Mouse (Mus musculus): ENCODE measurements at regions not wholly inside any gene's neighbourhood (a gene's known extent, or its start where the extent isn't known, plus 50 kb on each side); places are given as distances from the start of the nearest gene placed in this dataset.
A peak's percentile ranks its signal among the peaks of the same experiment; 100 is the strongest.
"Not testable (repeated sequence)": the region's sequence is repeated elsewhere in the genome, so short reads cannot be mapped to it uniquely, and the experiment has no call there.

DNA sequence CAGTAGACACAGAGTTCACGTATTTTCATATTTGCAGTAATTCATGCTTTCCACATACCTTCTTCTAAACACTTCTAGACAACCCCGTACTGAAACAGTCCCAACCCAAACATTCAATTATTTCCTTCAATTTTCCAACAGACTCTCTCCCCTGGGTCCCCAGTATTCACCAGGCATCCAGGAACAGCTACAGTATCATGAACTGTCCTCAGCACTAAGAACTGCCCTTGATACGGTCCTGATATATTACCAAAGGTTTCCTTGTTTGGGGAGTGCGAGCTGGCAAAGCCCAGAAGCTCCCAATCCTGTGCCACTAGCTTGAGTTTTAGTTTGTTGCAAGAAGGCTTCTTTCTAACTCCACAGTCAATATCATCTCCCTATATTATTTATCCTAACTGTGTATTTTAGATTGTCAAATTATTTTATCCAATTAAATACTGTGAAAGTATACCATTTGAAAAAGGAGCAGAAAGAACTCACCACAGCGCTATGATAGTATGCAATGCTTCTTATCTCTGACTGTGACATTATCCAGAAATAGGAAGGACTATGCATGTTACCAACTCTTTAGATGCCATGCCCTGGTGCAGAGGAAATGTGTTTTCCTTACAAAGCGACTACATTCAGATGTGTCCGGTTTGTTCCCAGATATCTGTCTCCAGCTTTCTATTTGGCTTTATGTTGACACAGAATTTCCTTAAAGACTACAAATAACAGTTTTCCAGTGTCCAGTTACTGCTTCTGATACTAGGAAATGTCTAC is 754.6 kb upstream of the Intu start:
- no peak for DNase-seq (ENCODE audit: low spot score)

DNA sequence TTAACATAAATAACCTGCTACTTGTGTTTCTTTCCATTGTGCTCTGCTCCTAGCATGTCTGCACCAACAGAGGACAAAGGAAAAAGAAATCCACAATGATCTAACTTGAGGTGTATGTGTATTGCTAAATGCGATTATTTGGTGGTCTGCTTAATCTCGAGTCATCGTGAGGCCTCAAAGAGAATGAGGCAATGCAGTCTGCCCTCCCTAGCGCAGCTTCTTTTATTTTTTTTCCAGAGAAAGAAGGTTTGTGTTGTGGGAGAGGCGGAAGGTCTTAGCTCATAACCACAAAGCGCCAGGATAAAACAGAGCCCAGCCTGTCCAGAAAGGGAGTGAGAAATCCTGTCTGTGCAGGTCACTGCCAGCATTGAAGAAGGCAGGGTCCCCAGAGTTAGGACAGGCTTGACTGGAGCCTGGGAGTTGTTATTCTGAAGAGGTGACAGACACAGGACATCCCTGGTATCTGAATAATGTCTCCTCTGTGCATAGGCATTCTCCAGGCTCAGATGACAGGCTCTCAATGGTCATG is 751.3 kb upstream of the Intu start:
- DNase-seq (ENCODE audit: low spot score), result no peak

DNA sequence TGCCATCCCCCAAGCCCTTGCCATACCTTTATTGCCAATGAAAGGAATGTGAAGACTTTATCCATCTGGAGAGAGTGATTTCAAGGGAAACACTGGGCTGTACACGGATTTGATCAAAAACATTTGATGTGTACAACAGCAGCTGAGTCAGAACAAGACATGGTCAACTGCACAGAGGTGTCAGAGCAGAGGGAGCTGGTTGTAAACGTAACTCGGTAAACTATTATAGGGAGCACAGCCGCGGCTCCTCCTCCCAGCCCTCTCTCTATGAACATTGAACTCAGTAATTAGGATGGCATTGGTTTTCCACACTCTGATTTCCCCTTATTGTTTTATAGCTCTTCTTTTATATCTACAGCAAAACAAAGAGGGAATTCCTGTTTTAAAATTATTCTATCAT is 750.8 kb upstream of the Intu start:
- no peak for DNase-seq (ENCODE audit: low spot score)

DNA sequence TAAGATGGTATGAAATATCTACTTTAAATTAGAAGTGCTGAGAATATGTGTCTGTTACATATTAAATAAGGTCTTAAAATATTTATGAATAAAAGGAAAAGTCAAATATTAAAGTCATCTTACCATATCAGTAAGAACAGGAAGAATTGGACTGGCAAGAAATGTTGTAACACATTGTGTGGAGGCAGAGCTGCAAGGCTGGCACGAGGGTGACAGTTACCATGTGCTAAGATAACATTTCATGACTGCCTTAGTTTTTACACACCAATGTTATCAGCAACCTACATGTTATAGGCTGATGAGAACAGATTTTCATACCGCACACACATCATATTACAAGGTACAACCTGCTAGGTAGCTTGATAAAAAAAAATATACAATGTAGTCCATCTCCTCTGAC is 746.2 kb upstream of the Intu start:
- DNase-seq (ENCODE audit: low spot score), result no peak

DNA sequence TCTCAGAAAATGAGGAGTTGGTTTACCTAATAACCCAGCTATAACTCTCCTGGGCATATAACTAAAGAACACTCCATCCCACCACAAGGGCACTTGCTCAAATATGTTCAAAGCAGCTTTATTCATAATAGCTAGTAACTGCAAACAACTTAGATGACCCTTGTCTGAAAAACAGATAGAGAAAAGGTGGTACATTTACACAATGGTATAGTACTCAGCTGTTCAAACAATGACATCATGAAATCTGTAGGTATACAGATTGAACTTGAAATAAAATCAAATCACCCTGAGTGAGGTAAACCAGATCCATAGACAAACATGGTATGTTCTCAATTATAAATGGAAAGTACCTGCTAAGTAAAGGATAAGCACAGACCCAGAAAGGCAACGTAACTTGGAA is 721.5 kb upstream of the Intu start:
- no peak for DNase-seq (ENCODE audit: low spot score)

DNA sequence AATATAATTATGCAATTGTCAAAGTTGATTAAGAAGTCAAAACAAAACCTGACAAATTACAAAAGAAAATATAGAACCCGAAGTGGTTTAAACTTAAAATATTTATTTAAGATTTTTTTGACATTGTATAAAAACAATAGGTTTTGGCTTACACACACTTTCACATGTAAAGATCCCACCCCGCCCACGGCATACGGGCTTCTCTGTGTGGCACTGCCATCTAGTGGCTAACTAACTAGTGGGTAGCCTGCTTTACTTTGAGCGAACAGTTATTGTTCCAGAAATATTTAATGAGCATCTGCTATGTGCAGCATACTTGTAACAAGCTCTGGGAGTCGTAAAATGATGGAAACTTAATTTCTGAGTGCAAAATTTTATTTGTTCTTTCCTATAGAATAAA is 716.3 kb upstream of the Intu start:
- peak; percentile 37 for DNase-seq (ENCODE audit: low spot score)

DNA sequence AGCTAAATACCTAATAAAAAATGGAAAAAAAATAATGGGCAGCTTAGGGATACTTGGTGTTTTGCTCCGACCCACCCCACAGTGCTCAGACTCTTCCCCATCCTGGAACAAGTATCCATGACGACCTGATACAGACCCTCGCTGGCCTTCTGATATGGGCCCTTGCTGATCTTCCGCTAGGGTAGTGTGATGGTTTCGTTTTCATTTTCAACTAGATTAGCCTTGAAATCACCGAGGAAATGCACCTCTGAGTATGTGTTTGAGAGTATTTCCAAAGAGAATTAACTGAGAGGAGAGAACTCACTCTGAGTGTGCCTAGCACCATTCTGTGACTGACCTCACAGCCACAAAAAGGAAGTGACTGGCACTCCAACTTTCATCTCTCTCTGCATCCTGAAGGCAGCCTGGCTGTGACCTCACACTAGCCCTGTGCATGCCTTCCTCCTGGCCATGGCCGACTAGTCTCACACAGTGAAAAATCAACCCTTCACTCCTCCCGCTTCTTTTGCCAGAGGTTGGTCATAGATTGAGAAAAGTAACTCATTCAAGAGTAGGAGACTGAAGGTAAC is 700.5 kb upstream of the Intu start:
- no peak for DNase-seq (ENCODE audit: low spot score)

DNA sequence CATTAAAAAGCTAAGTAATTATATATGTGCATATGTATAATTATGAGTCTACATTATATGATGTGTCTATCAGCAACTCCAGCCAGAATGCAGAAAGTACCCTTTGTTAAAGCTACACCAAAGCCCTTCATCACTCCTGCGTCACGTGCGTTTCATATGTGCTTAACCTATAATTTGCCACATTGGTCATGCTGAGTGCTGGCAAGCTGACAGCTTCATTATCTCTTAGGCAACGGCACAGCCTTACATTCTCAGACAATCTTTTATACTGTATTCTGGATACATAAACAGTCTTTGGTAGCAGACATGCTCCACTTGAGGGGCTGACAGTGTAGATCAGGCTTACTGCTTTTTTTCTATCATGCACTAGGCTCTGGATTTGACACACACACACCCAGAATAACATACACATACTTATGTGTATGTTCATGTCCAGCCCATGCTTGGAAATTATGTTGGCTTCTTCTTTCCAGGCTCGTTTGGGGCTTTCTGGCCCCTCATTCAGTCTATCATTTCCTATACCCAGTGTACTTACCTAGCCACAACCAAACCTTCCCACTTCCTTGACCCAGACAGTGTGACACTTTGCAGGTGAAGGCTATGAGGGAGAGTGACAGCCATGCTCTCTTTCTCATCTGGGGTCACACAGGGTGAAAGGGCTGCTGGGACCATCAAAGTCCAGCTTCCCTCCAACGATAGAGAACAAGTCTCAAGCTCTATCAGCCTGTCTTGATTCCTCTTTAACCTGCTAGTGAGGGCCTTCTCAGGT is 692.5 kb upstream of the Intu start:
- no peak for DNase-seq (ENCODE audit: low spot score)

DNA sequence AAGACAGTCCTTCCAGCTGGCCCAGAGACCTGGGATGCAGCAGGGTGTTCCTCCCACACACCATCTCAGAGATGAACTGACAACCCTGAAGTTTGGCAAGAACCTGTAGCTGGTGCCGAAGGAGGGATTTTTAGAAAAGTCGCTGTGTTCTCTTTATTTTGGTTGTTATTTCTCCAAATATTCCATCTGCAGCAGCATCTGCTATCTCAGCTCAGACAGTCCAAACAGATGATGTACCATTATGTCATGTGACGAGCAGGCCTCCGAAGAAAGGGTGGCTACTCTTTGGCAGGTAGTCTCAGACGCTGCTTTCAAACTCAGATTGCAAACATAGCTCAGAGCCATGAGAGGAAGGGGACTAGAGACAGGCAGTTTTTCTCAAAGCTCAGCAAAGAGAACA is 690.1 kb upstream of the Intu start:
- no peak for DNase-seq (ENCODE audit: low spot score)

DNA sequence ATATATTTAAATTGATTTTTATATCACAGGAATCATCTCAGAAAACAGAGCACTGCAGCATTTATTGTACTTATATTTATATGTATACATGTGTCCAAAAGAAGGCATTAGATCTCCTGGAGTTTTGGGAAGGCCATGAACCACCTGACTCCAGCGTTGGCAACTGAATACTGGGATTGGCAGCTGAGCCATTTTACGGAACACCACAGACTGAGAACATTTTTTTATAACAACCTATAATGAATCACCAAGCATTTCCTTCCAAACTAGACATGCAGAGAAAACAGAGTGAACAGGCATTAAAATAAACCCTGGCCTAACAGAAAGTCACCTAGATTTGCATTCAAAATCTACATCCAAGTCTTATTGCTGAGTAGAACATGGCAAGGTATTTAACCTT is 686.0 kb upstream of the Intu start:
- no peak for DNase-seq (ENCODE audit: low spot score)

DNA sequence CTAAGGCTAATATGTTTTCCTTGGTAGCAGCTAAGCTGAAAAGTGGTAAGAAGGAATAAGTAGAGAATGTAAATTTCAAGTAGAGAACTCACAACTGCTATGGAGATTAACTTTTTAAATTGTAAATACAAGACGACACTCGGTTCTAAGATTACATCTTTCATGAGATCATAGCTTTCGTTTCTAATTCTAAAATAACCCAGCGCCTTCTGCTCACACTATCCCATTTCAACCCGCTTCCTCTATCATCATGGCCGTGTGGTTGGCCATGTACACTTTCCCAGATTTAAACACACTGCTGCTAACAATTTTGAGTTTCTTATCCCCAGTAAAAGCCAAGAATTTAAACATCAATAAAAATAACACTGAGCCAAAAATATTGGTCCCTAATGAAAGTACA is 682.3 kb upstream of the Intu start:
- no peak for DNase-seq (ENCODE audit: low spot score)

DNA sequence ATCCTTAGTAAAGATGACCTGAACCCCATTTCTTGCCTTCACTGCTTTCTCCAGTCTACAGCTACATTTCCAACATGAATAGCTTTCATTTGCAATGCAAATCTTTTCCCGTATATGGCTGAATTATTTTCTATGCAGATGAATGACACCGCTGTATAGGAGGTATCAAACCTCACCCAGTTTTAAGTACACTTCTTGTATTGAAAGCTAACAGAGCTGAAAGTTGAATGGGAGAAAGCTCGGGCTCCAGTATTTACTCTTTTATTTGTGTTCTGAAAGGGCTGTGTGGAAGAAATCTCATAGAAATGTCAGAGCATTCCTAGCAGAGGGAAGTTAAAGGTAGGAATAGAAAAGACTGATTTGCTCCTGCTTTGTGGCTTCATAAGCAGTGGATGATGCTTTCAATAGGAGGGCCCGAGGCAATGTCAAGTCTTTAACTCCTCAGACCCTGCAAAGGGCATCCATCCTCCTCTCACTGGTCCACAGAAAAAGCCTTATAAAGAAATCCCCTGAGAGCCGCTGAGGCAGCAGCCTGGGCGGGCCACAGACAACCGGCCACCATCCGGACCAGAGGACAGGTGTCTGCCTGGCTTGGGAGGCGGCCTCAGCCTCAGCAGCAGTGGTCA is 673.8 kb upstream of the Intu start:
- no peak for DNase-seq (ENCODE audit: low spot score)

DNA sequence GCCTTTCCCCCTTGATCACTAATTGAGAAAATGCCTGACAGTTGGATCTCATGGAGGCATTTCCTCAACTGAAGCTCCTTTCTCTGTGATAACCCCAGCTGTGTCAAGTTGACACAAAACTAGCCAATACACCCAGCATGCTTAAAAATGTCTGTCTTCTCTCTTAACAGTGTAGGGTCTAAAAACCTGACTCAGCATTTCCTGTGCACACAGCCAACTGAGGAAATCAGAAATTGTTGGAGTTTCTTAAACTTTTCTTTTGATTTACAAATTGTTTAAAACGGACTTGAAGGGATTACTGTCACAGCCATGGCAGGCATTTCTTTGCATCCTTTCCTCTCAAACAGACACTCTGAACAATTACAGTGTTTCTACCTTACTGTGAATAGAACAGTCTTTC is 655.0 kb upstream of the Intu start:
- DNase-seq (ENCODE audit: low spot score), result not testable (repeated sequence)

DNA sequence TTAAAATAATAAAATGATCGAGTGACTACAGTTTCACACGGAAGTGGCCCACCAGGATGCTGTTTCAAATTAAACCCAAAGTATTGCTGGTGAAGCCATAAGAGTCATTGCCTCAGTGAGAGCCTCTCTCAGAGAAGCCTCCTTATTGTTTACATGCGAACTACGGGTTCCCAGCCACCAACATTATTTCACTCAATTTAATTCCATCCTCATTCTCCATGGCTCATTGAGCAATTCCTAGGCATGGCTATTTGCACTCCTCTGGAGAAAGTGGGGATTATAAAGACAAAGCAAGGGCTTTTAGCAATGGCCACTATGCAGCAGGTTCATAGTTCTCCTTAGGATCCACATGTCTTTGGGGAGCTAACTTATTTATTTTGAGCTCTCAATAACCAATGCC is 646.7 kb upstream of the Intu start:
- DNase-seq (ENCODE audit: low spot score), result no peak

DNA sequence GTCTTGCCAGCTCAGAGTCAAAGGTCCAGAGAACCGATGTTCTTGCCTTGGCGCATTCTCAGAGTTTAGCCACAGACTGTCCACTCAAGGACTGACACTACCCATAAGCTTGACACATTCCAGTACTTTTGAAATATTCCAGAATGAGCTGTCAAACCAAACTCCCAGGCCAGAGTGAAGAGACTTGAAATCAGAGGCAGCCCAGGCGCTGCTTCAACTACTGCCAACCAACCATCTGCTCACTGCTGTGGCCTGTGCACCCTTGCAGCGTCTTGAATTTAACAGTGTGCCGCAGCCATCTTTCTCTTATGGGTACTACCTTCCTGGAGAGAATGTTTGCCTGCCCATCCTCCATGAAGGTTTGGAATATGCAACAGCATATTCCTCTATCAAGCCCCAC is 642.7 kb upstream of the Intu start:
- DNase-seq (ENCODE audit: low spot score), result no peak

DNA sequence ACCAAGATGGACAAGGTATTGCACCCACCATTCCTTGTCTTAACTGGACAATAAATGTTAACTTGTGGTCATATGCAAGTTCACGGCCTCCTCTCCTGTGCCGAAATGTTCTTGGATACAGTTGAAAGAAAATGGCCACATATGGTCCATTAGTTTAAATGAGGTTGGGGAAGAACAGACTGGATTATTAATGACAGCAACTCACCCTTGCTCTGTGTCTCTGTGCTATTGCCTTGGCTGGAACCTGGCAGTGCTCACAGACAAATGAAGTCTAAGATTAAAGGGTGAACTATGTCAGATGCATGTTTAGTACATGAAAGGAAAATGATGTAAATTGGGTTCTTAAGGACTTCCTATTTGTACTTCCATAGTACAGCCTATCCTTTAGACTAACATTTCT is 641.9 kb upstream of the Intu start:
- no peak for DNase-seq (ENCODE audit: low spot score)

DNA sequence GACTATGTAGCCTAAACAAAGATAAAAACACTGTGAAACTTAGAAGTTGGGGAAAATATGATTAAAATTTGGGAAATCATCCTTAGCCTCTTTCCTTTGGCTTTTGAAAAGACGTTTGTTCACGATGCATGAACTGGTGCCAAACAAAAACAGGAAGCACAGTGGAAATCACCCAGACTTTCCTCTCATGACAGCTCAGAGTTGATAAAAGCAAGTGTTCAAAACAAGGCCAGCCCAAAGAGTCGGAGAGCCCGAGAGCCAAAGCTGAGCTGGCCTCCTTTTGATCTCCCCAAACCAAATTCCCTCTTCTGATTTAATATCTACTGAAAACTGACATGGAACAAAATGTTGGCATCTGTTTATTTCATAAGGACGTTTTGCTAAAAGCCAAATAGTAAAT is 632.1 kb upstream of the Intu start:
- peak; percentile 54 for DNase-seq (ENCODE audit: low spot score)

DNA sequence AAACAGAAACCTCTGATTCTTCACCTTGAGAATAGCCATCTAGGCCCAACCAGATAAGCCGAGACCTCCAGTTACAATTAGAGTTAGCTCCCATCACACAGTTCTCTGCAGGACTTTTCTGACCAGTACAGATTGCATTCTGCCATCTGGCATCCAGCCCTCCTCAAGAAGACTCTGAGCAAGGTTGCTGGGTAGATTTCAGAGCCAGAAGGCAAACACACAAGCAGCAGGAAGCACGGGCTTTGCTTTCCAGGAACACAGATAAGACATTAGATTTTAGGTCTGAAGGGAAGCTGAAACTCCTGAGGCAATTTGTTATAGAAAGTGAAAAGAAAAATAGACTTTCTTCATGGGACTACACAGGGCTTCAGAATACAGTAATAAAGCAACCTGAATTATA is 630.9 kb upstream of the Intu start:
- DNase-seq (ENCODE audit: low spot score), result peak; percentile 24

DNA sequence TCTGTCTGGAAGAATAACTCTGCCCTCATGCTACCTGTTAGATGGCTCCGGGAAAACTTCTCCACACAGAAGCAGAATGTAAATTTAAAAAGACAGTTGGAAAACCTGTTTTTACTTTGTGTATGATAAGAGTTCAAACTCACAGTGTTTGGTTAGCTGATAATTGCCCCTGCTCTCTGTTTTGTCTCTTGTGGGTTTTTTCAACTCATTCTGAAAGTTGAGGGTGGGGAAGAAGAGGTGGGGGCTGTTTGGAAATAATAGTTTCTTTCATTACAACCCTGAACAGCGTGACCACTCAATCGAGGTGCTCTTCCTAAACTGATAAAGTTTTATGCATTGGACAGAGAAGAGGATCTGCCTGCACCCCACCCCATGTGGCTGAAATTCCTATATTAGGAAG is 626.7 kb upstream of the Intu start:
- DNase-seq (ENCODE audit: low spot score), result no peak

DNA sequence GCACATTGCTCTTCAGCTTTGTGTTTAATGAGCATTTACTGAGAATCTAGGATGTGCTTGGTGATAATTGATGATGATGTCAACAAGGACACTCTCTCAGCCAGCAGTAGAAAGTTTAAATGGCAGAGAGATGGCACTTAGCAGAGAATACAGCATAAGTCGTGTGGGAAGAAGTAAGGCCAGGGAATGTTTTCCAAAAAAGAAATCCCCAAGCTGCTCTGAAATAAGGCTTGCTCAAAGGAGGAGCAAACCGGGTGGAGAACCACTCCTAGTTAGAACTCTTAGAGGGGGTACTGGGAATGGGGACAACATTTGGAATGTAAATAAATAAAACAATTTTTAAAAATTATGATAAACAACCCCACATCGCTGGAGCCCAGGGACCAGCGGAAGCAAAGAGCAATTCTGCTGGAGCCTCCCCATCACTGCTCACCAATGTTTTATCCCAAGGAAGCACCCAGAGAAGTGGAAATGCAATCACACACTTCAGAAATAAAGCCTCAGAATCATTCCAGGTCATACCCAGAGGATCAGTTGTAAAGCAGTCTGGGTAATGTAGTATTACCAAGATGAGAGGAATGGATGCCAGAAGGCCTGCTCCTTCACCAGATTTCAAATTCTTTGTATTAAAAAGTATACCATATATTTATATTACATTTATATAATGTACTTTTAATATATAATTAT is 622.3 kb upstream of the Intu start:
- no peak for DNase-seq (ENCODE audit: low spot score)

DNA sequence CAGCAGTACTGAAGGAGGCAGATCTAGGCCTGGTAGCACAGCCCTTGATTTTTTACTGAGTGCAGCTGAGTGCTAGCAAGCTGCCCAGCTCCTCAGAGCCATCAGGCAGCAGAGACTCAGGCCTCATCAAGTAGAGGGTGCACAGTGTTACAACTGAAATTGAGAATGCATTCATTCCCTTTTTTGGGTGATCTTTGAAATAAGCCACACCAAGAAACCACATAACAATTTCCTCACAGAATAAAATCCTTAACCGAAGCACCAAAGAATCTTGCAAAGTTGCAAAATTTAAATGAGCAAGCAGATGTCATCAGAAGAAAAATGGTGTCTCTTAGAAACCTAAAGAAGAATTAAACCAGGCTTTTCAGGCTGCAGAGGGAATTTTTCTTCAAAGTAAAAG is 621.4 kb upstream of the Intu start:
- no peak for DNase-seq (ENCODE audit: low spot score)

DNA sequence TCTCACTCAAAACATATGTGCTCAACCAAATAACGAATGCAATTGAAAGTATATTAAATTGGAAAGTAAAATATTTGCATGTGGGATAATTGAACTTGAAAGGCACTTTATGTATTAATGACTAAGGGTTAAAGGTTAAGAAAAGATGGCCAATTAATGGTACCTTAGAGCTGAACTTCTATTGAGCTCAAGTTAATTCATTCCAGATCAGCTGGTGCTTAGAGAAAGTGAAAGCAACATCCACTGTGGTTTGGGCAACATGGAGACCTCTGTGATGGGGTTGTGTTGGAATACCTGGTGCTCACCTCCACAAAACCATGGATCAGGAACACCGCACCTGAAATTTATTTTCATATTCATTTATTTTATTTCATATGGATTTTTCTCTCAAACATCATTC is 612.5 kb upstream of the Intu start:
- no peak for DNase-seq (ENCODE audit: low spot score)
